16 mouse cellular contexts compared by ENCODE assay signal in genomic region chr2:153198485-153198884, GRCm38 (mm10). TPM values are rescaled to one million over a fixed set of nuclear protein-coding genes. Genes with fewer than 3 reads are reported as not detected.
DNase-seq lines count a peak whose midpoint lies in the region; ATAC-seq and TF ChIP-seq lines count a peak whose summit lies in the region.
"Had no signal": no experiment of that assay in that cellular context is flagged by ENCODE, and none has a peak within 500 bp of the region (broad histone marks: within the 10 kb centered on the region; RNA-seq: fewer than 3 reads in every experiment).

No protein-coding gene starts in this region.

- no peaks in the 10 kb centered on the region for H3K9me3 ChIP-seq in heart, embryonic 12.5 days (replicated peaks)
- no peaks in the 10 kb centered on the region for H3K9me3 ChIP-seq in liver, embryonic 14.5 days (ENCODE audit: control insufficient read depth, low read length)
- H3K9me3 ChIP-seq in kidney, embryonic 16.5 days (ENCODE audit: low read length): no peaks in the 10 kb centered on the region
- H3K9me3 ChIP-seq: hindbrain, embryonic 10.5 days; limb, embryonic 12.5 days; neural tube, embryonic 15.5 days had no signal

- peak overlapping the region; percentile 13; the same call in 1 of the 2 replicates for H3K9ac ChIP-seq in heart, embryonic 12.5 days
- H3K9ac ChIP-seq in liver, embryonic 14.5 days (replicated peaks): no peak overlapping the region
- H3K9ac ChIP-seq in kidney, embryonic 16.5 days (replicated peaks; ENCODE audit: low read length): no peak overlapping the region
- H3K9ac ChIP-seq: limb, embryonic 12.5 days; neural tube, embryonic 15.5 days had no signal

- H3K4me1 ChIP-seq in heart, embryonic 12.5 days (replicated peaks): peaks cover 12% of the 10 kb centered on the region
- no peaks in the 10 kb centered on the region; the same call in 1 of the 2 replicates for H3K4me1 ChIP-seq in brown adipose tissue, adult 24 weeks (ENCODE audit: control insufficient read depth, insufficient read depth, insufficient read length, low read length)
- peaks cover 0 to 4% of the 10 kb centered on the region in 2 experiments; a peak in 2 of 4 replicates for H3K4me1 ChIP-seq in liver, embryonic 14.5 days (replicated peaks; ENCODE audit: control insufficient read depth in 2 of 2, insufficient read depth in 2 of 2, low read length in 1 of 2)
- H3K4me1 ChIP-seq in kidney, embryonic 16.5 days (ENCODE audit: insufficient read depth, low read length): no peaks in the 10 kb centered on the region
- H3K4me1 ChIP-seq: limb, embryonic 12.5 days; neural tube, embryonic 15.5 days had no signal

- H3K4me2 ChIP-seq in heart, embryonic 12.5 days: no peak overlapping the region
- no peak overlapping the region for H3K4me2 ChIP-seq in liver, embryonic 14.5 days (ENCODE audit: low read depth)
- no peak overlapping the region for H3K4me2 ChIP-seq in kidney, embryonic 16.5 days (replicated peaks; ENCODE audit: low read depth, low read length)
- H3K4me2 ChIP-seq: limb, embryonic 12.5 days; neural tube, embryonic 15.5 days had no signal

- H3K36me3 ChIP-seq in heart, embryonic 12.5 days: peaks cover 76% of the 10 kb centered on the region
- H3K36me3 ChIP-seq in liver, embryonic 14.5 days (replicated peaks; ENCODE audit: control insufficient read depth, insufficient read depth, low read depth): peaks cover 25% of the 10 kb centered on the region
- peaks cover 58% of the 10 kb centered on the region for H3K36me3 ChIP-seq in kidney, embryonic 16.5 days (ENCODE audit: insufficient read depth, low read length)

- 28% methylated on average over 5 of the region's 5 CpGs for WGBS in heart, embryonic 12.5 days
- WGBS in liver, embryonic 14.5 days (ENCODE audit: insufficient replicate concordance): 41% methylated on average over 5 of the region's 5 CpGs
- WGBS in kidney, embryonic 16.5 days: 73% methylated on average over 5 of the region's 5 CpGs

- H3K4me3 ChIP-seq in heart, embryonic 12.5 days: no peak overlapping the region
- no peak overlapping the region for H3K4me3 ChIP-seq in brown adipose tissue, adult 24 weeks (ENCODE audit: insufficient read depth, low read depth, low read length)
- no peak overlapping the region for H3K4me3 ChIP-seq in liver, embryonic 14.5 days (ENCODE audit: insufficient read depth in 1 of 2, low read depth in 2 of 2, low read length in 2 of 2)
- H3K4me3 ChIP-seq in kidney, embryonic 16.5 days (ENCODE audit: low read length): no peak overlapping the region
- H3K4me3 ChIP-seq: hindbrain, embryonic 10.5 days; limb, embryonic 12.5 days; neural tube, embryonic 15.5 days had no signal

- no peak for TF ChIP-seq EP300 in liver, embryonic 14.5 days (IDR thresholded peaks at IDR 0.05; ENCODE audit: low read depth)

- H3K27me3 ChIP-seq in heart, embryonic 12.5 days (replicated peaks): no peaks in the 10 kb centered on the region
- H3K27me3 ChIP-seq in liver, embryonic 14.5 days (ENCODE audit: control insufficient read depth, insufficient read depth, low read length): no peaks in the 10 kb centered on the region
- no peaks in the 10 kb centered on the region for H3K27me3 ChIP-seq in kidney, embryonic 16.5 days (ENCODE audit: insufficient read depth, low read length)
- H3K27me3 ChIP-seq: limb, embryonic 12.5 days; neural tube, embryonic 15.5 days had no signal

- TF ChIP-seq CTCF in liver, embryonic 14.5 days (IDR thresholded peaks at IDR 0.05; ENCODE audit: low read depth): no peak

- no peak for DNase-seq in heart, postnatal 25 days (ENCODE audit: low spot score)
- peak; percentile 29 for DNase-seq in 3T3-L1 (ENCODE audit: low read depth, low spot score)
- DNase-seq in liver, embryonic 14.5 days (ENCODE audit: low read depth in 3 of 3, low spot score in 3 of 3): no peak
- no peak for DNase-seq in right cerebral cortex, adult 2 months (ENCODE audit: low spot score in 2 of 2)
- DNase-seq in thymus, postnatal 10 days (ENCODE audit: low spot score in 2 of 2): no peak
- DNase-seq: cerebellum, adult 18-20 months; embryo, embryonic 11 days; gastrocnemius, postnatal 25 days; right cerebral cortex, postnatal 14 days; thymus, adult 18-20 months had no signal

- no peak; the same call in 1 of the 2 replicates for ATAC-seq in heart, embryonic 12.5 days (ENCODE audit: insufficient number of reproducible peaks, low FRiP score)
- ATAC-seq in liver, embryonic 14.5 days (ENCODE audit: insufficient read depth): 0 out of 2 replicates have a peak, but pooled peaks have one; percentile 35
- no peak; the same call in 1 of the 2 replicates for ATAC-seq in kidney, embryonic 16.5 days (ENCODE audit: low FRiP score, low TSS enrichment)

- peak overlapping the region; percentile 26; the same call in 1 of the 2 replicates for H3K27ac ChIP-seq in heart, embryonic 12.5 days (ENCODE audit: poor library complexity, severe bottlenecking)
- H3K27ac ChIP-seq in brown adipose tissue, adult 24 weeks (replicated peaks; ENCODE audit: low read depth, low read length): peak overlapping the region; percentile 48; the same call in 1 of the 2 replicates
- no peak overlapping the region for H3K27ac ChIP-seq in liver, embryonic 14.5 days
- H3K27ac ChIP-seq in kidney, embryonic 16.5 days (ENCODE audit: low read length): no peak overlapping the region
- H3K27ac ChIP-seq: hindbrain, embryonic 10.5 days; limb, embryonic 12.5 days; neural tube, embryonic 15.5 days had no signal

- intact Hi-C loops in heart, postnatal 25 days (cut with DNase I): no loop called here

RNA-seq across cellular contexts. Expression of gene Tspyl3, which starts 26.8 kb away (rescaled TPM):
- polyA plus RNA-seq in heart, embryonic 12.5 days (2016; fragmentation: Nextera tagmentation; extraction: Ambion mirVana): 7.0 TPM in 2 replicates
- total RNA-seq in heart, postnatal 25 days (2021): 1 to 10 TPM; 1.4 to 1.5 TPM
- polyA plus RNA-seq in brown adipose tissue, adult 24 weeks (2012; ENCODE audit: insufficient read depth, insufficient read length, missing spikeins): 0.32 and 0.38 TPM in 2 replicates
- 2.1 and 2.3 TPM in 2 replicates for polyA plus RNA-seq in liver, embryonic 14.5 days (2012; rRNA removed)
- 1.6 and 2.5 TPM in 2 replicates for polyA plus RNA-seq in liver, embryonic 14.5 days (2014; fragmentation: Nextera tagmentation; extraction: Ambion mirVana)
- 14.0 and 14.6 TPM in 2 replicates for polyA plus RNA-seq in kidney, embryonic 16.5 days (2015; fragmentation: Nextera tagmentation; extraction: Ambion mirVana)

RNA-seq across cellular contexts. Expression of gene Tm9sf4, which starts 37.4 kb away (rescaled TPM):
- 75.4 and 81.8 TPM in 2 replicates for polyA plus RNA-seq in heart, embryonic 12.5 days (2016; fragmentation: Nextera tagmentation; extraction: Ambion mirVana)
- 10 to 100 TPM; 47.5 to 51.3 TPM for total RNA-seq in heart, postnatal 25 days (2021)
- polyA plus RNA-seq in brown adipose tissue, adult 24 weeks (2012; ENCODE audit: insufficient read depth, insufficient read length, missing spikeins): 28.8 and 36.9 TPM in 2 replicates
- polyA plus RNA-seq in liver, embryonic 14.5 days (2012; rRNA removed): 13.0 TPM in 2 replicates
- polyA plus RNA-seq in liver, embryonic 14.5 days (2014; fragmentation: Nextera tagmentation; extraction: Ambion mirVana): 23.7 and 32.4 TPM in 2 replicates
- 102 and 108 TPM in 2 replicates for polyA plus RNA-seq in kidney, embryonic 16.5 days (2015; fragmentation: Nextera tagmentation; extraction: Ambion mirVana)

RNA-seq across cellular contexts. Expression of gene Plagl2, which starts 42.7 kb away (rescaled TPM):
- polyA plus RNA-seq in heart, embryonic 12.5 days (2016; fragmentation: Nextera tagmentation; extraction: Ambion mirVana): 20.2 and 22.1 TPM in 2 replicates
- 1 to 10 TPM; 4.6 to 4.8 TPM for total RNA-seq in heart, postnatal 25 days (2021)
- 1.7 and 2.8 TPM in 2 replicates for polyA plus RNA-seq in brown adipose tissue, adult 24 weeks (2012; ENCODE audit: insufficient read depth, insufficient read length, missing spikeins)
- polyA plus RNA-seq in liver, embryonic 14.5 days (2012; rRNA removed): 14.4 and 14.5 TPM in 2 replicates
- polyA plus RNA-seq in liver, embryonic 14.5 days (2014; fragmentation: Nextera tagmentation; extraction: Ambion mirVana): 23.9 and 27.0 TPM in 2 replicates
- 14.0 and 17.3 TPM in 2 replicates for polyA plus RNA-seq in kidney, embryonic 16.5 days (2015; fragmentation: Nextera tagmentation; extraction: Ambion mirVana)

RNA-seq across cellular contexts. Expression of gene Pofut1, which starts 42.8 kb away (rescaled TPM):
- polyA plus RNA-seq in heart, embryonic 12.5 days (2016; fragmentation: Nextera tagmentation; extraction: Ambion mirVana): 3.7 and 4.5 TPM in 2 replicates
- total RNA-seq in heart, postnatal 25 days (2021): 10 to 100 TPM; 13.6 to 13.7 TPM
- polyA plus RNA-seq in brown adipose tissue, adult 24 weeks (2012; ENCODE audit: insufficient read depth, insufficient read length, missing spikeins): 10.2 and 11.0 TPM in 2 replicates
- 6.1 and 6.8 TPM in 2 replicates for polyA plus RNA-seq in liver, embryonic 14.5 days (2012; rRNA removed)
- polyA plus RNA-seq in liver, embryonic 14.5 days (2014; fragmentation: Nextera tagmentation; extraction: Ambion mirVana): 3.2 and 3.7 TPM in 2 replicates
- polyA plus RNA-seq in kidney, embryonic 16.5 days (2015; fragmentation: Nextera tagmentation; extraction: Ambion mirVana): 6.5 and 6.9 TPM in 2 replicates

Comparison
In these comparisons a context has a peak if more than half of its experiments do, and no peak if none do; other contexts are left out.
1. H3K27ac ChIP-seq: peak in heart, embryonic 12.5 days (single experiment) and brown adipose tissue, adult 24 weeks (single experiment); none in liver, embryonic 14.5 days (single experiment) and kidney, embryonic 16.5 days (single experiment).